Mouse (Mus musculus) stomach, postnatal 0 days (tissue): ENCODE measurements around the gene Txndc17. TPM values are rescaled to one million over a fixed set of nuclear protein-coding genes. Genes with fewer than 3 reads are reported as not detected.

Experiments used
- ATAC-seq: fragments of 200-750 bp; cut with Nextera tagmentation; 2 replicates; pipeline ENCODE4 v1.8.0; 2017; ENCODE audit not compliant: low FRiP score, low TSS enrichment
- DNase-seq: peaks from one replicate; pipeline ENCODE4 v3.0.0-alpha.2; 2016; ENCODE audit warnings: low spot score
- H3K27ac ChIP-seq: fragments of 300-500 bp; sonication (generic); replicated peaks from 2 replicates; pipeline ENCODE4 v1.5.1; 2014; ENCODE audit warnings: mild to moderate bottlenecking, control low read depth
- H3K27me3 ChIP-seq: fragments of 300-500 bp; sonication (generic); 2 replicates; pipeline ENCODE4 v1.6.1; 2014; ENCODE audit warnings: low read length; ENCODE audit not compliant: control insufficient read depth, insufficient read depth
- H3K36me3 ChIP-seq: fragments of 300-500 bp; sonication (generic); 2 replicates; pipeline ENCODE4 v1.6.1; 2014; ENCODE audit warnings: low read length, mixed read lengths; ENCODE audit not compliant: control insufficient read depth, insufficient read depth
- H3K4me1 ChIP-seq: fragments of 300-500 bp; sonication (generic); replicated peaks from 2 replicates; pipeline ENCODE4 v1.6.1; 2014; ENCODE audit warnings: antibody characterized with exemption; ENCODE audit not compliant: control insufficient read depth, insufficient read depth
- H3K4me2 ChIP-seq: fragments of 300-500 bp; sonication (generic); replicated peaks from 2 replicates; pipeline ENCODE4 v1.6.1; 2014; ENCODE audit warnings: low read depth, mild to moderate bottlenecking, control low read depth, moderate library complexity
- H3K4me3 ChIP-seq: fragments of 300-500 bp; sonication (generic); 2 replicates; pipeline ENCODE4 v1.5.1; 2014; ENCODE audit warnings: low read depth, low read length, control low read depth
- H3K9ac ChIP-seq: fragments of 300-500 bp; sonication (generic); 2 replicates; pipeline ENCODE4 v1.6.1; 2014; ENCODE audit warnings: mild to moderate bottlenecking, low read length, control low read depth, mixed read lengths
- H3K9me3 ChIP-seq: fragments of 300-500 bp; sonication (generic); 2 replicates; pipeline ENCODE4 v1.6.1; 2016; ENCODE audit warnings: low read length; ENCODE audit not compliant: control insufficient read depth
- CTCF ChIP-seq: IDR thresholded peaks from 2 replicates; pipeline ENCODE4 v1.5.1; 2016; ENCODE audit warnings: antibody characterized with exemption, low read depth, mild to moderate bottlenecking, moderate library complexity
- EP300 ChIP-seq: optimal IDR thresholded peaks from 2 replicates; pipeline ENCODE3; 2016; ENCODE audit warnings: antibody characterized with exemption
- WGBS: fragments of 180-500 bp; shearing (Covaris S2); extraction: QIAGEN DNeasy Blood & Tissue Kit; methylation state at CpG from one replicate; pipeline ENCODE4 v1.1.7; 2014; 5-methylcytosine and 5-hydroxymethylcytosine counted together
- polyA plus RNA-seq: library from polyadenylated mRNA; unstranded; fragments of >200 nt; fragmentation: Nextera tagmentation; extraction: Ambion mirVana; gene quantifications from 2 replicates; pipeline ENCODE4 v1.2.1, GENCODE M21; 2015

Txndc17 gene
- polyA plus RNA-seq, 1 experiment from 2014 or later: 271 TPM

GRCm38 (mm10) chr11:72175966-72176365 lies 31.4 kb upstream of the Txndc17 start:
- H3K9ac ChIP-seq: no peak overlapping the region
- H3K27ac ChIP-seq: no peak overlapping the region
- 76% methylated on average over 5 of the region's 5 CpGs for whole genome bisulfite sequencing
- DNase-seq (no peak), ATAC-seq (no peak)
- no peaks in the 10 kb centered on the region for H3K27me3 ChIP-seq
- no peaks in the 10 kb centered on the region for H3K9me3 ChIP-seq
- no peak overlapping the region for H3K4me2 ChIP-seq
- no peaks in the 10 kb centered on the region for H3K4me1 ChIP-seq
- TF ChIP-seq EP300: no peak
- TF ChIP-seq CTCF: no peak
- H3K36me3 ChIP-seq: peaks cover 17% of the 10 kb centered on the region
- H3K4me3 ChIP-seq: no peak overlapping the region

- peaks cover 17% of the 10 kb centered on the region for H3K36me3 ChIP-seq
- no peak overlapping the region for H3K4me2 ChIP-seq
- WGBS: 77% methylated on average over 3 of the region's 3 CpGs
- ATAC-seq: no peak
- H3K9me3 ChIP-seq: no peaks in the 10 kb centered on the region
- no peaks in the 10 kb centered on the region for H3K27me3 ChIP-seq
- no peak overlapping the region for H3K9ac ChIP-seq
- no peak overlapping the region for H3K4me3 ChIP-seq
- TF ChIP-seq EP300 (no peak), CTCF (no peak)
- no peak for DNase-seq
- no peaks in the 10 kb centered on the region for H3K4me1 ChIP-seq
- H3K27ac ChIP-seq: no peak overlapping the region
These were observed 30.8 kb upstream of the Txndc17 start for GRCm38 (mm10) chr11:72176553-72176952.

GRCm38 (mm10) chr11:72180556-72180955 lies 26.8 kb upstream of the Txndc17 start:
- TF ChIP-seq EP300: no peak
- TF ChIP-seq CTCF: no peak
- Histone ChIP-seq H3K4me2 (no peak overlapping the region), H3K36me3 (peaks cover 13% of the 10 kb centered on the region), H3K4me1 (no peaks in the 10 kb centered on the region), H3K4me3 (no peak overlapping the region), H3K27me3 (no peaks in the 10 kb centered on the region), H3K9ac (no peak overlapping the region), H3K9me3 (no peaks in the 10 kb centered on the region), H3K27ac (no peak overlapping the region)
- ATAC-seq (no peak), DNase-seq (no peak)
- 91% methylated on average over 5 of the region's 5 CpGs for WGBS

- DNase-seq (no peak), ATAC-seq (no peak)
- Histone ChIP-seq H3K9me3 (no peaks in the 10 kb centered on the region), H3K27ac (no peak overlapping the region), H3K27me3 (no peaks in the 10 kb centered on the region), H3K4me3 (no peak overlapping the region), H3K4me2 (no peak overlapping the region), H3K4me1 (no peaks in the 10 kb centered on the region), H3K9ac (no peak overlapping the region), H3K36me3 (peaks cover 10% of the 10 kb centered on the region)
- no peak for TF ChIP-seq EP300
- TF ChIP-seq CTCF: no peak
- 88% methylated on average over 4 of the region's 4 CpGs for WGBS
These were observed 26.2 kb upstream of the Txndc17 start for GRCm38 (mm10) chr11:72181136-72181535.

GRCm38 (mm10) chr11:72184252-72184651 lies 23.1 kb upstream of the Txndc17 start:
- ATAC-seq (no peak), DNase-seq (no peak)
- Histone ChIP-seq H3K9ac (no peak overlapping the region), H3K27ac (no peak overlapping the region), H3K4me1 (no peaks in the 10 kb centered on the region), H3K27me3 (no peaks in the 10 kb centered on the region), H3K4me2 (no peak overlapping the region), H3K9me3 (no peaks in the 10 kb centered on the region), H3K4me3 (no peak overlapping the region), H3K36me3 (peaks cover 2% of the 10 kb centered on the region)
- no peak for TF ChIP-seq EP300
- no peak for TF ChIP-seq CTCF
- 56% methylated on average over 4 of the region's 4 CpGs for WGBS

GRCm38 (mm10) chr11:72190857-72191256 lies 16.5 kb upstream of the Txndc17 start:
- H3K36me3 ChIP-seq: peaks cover 5% of the 10 kb centered on the region
- H3K27me3 ChIP-seq: no peaks in the 10 kb centered on the region
- WGBS: 88% methylated on average over 1 of the region's 1 CpGs
- no peaks in the 10 kb centered on the region for H3K9me3 ChIP-seq
- H3K27ac ChIP-seq: no peak overlapping the region
- DNase-seq (no peak), ATAC-seq (no peak)
- H3K4me2 ChIP-seq: no peak overlapping the region
- no peak overlapping the region for H3K4me3 ChIP-seq
- no peak for TF ChIP-seq EP300
- TF ChIP-seq CTCF: no peak
- H3K9ac ChIP-seq: no peak overlapping the region
- no peaks in the 10 kb centered on the region for H3K4me1 ChIP-seq
